Mouse (Mus musculus) C2C12 (cell line): ENCODE results near the gene Cyp4a32.

Source experiments
- CEBPB ChIP-seq: IDR thresholded peaks from one replicate; pipeline ENCODE4 v1.6.1; 2011; ENCODE audit warnings: low read depth, mild to moderate bottlenecking, control low read depth, moderate library complexity
- CTCF ChIP-seq: IDR thresholded peaks from one replicate; pipeline ENCODE4 v1.5.1; 2011; ENCODE audit not compliant: control insufficient read depth, insufficient read depth, insufficient read length
- FOSL1 ChIP-seq: IDR thresholded peaks from one replicate; pipeline ENCODE4 v1.8.0; 2011; ENCODE audit warnings: mild to moderate bottlenecking, low read length; ENCODE audit not compliant: poor library complexity, insufficient read depth, severe bottlenecking
- MAX ChIP-seq: IDR thresholded peaks from one replicate; pipeline ENCODE4 v1.6.1; 2011; ENCODE audit warnings: mild to moderate bottlenecking, control low read depth
- MYOD1 ChIP-seq: IDR thresholded peaks from one replicate; pipeline ENCODE4 v1.6.1; 2011; ENCODE audit warnings: low read depth; ENCODE audit not compliant: control insufficient read depth, insufficient read length
- MYOG ChIP-seq: IDR thresholded peaks from one replicate; pipeline ENCODE4 v1.6.1; 2011; ENCODE audit not compliant: control insufficient read depth, insufficient read length; ENCODE audit errors: extremely low read depth
- USF1 ChIP-seq: IDR thresholded peaks from one replicate; pipeline ENCODE4 v1.6.1; 2011; ENCODE audit warnings: low read depth, mild to moderate bottlenecking, control low read depth, moderate library complexity

DNA sequence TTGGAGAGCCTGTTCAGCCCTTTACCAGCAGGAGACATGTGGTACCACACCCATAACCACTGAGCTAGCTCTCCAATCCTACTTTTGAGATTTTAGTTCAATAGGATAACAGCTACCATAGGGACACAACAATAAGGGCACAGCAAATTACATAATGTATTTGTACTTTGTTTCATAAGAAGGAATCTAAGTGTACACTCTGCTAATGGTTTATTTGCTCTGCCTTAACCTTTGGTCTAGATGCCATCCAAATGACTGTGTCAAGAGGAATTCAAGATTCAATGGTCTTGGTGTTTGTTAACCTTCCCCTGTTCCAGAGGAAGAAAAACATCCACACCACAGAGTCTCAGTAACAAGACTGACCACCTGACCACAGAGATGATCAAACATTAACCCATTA, 58.4 kb downstream of the Cyp4a32 start:
- TF ChIP-seq CTCF: no peak
- no peak for TF ChIP-seq USF1
- no peak for TF ChIP-seq FOSL1
- no peak for TF ChIP-seq MAX
- TF ChIP-seq CEBPB: no peak
- TF ChIP-seq MYOD1: no peak
- no peak for TF ChIP-seq MYOG
